Mouse (Mus musculus) testis, postnatal 10 days (tissue): ENCODE data around the gene Trabd.
A peak's percentile ranks its signal among the peaks of the same experiment; 100 is the strongest.

ENCODE experiments used
- DNase-seq: peaks from one replicate; pipeline ENCODE4 v3.0.0; 2021; ENCODE audit warnings: low spot score

Trabd gene

DNA sequence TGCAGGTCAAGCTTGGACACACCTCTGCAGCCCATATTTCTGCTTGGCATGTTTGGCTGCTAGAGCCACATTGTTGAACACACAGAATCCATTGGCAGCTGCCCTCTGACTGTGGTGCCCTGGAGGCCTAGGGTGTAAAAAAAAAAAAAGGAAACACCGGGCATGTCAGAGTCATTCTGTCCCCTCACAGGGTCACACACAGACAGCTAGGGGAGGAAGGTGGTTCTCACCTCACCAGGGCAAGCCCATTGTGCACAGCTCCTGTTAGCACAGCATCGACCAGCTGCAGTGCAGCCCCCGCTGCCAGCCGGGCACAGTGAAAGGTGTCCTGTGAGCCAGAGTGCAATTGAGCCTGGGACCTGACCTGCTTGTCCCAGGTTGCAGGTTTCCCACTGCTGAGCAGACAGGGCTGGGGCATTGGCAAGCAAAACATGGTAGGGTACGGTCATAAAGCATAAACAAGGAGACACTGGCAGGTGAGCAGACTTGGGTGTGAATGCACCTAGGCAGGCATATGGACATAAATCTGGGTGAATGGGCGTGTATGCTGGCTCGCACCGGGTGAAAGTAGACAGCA, 52.5 kb downstream of the Trabd start:
- no peak for DNase-seq

DNA sequence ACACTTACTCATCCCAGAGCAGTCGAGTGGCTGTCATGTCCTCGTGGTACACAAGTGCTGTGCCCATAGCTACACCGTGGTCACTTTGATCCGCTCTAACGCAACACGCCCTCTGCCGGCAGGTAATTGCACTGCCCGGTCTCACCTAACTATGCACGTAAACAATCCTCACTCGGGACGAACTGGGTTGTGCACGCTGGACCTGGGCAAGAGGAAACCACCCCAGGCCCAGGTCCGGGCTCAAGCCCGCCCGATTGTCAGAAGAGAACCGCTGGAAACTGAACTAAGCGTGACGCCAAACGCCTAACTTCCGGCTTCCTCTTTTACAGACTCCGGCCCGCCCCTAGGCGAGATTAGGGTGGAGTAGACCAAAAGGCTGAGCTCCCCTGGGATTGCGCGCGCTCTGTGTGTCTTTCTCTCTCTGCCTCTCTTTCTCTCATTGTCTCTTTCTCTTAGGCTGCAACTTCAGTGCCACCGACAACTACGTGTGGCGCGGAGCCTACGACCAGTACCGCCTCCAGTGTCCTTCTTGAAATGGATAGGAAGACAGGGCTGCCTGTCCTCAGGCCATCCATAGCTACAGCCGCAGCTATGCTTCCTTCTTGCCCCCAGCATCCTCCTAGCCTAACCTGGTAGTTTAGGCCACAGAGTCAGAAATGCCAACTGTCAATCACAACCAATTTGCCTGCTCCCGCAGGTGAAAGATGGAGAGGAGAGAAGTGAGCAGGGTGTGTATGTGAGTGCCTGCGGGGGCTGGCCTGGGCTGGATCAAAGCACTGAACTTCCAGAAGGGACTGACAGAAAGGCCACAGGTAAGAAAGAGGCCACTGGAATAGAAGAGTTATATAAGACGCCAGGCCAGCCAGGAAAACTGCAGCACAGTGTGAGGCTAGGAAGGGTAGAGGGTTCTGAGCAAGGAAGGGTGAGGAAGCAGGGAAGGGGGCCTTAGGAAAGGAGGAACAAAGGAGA, 53.7 kb downstream of the Trabd start, which contains the start of gene Hdac10:
Hdac10 (minus strand) TSS at position 319 of the 969 bp plus-strand sequence.
- DNase-seq, result peak; percentile 90

DNA sequence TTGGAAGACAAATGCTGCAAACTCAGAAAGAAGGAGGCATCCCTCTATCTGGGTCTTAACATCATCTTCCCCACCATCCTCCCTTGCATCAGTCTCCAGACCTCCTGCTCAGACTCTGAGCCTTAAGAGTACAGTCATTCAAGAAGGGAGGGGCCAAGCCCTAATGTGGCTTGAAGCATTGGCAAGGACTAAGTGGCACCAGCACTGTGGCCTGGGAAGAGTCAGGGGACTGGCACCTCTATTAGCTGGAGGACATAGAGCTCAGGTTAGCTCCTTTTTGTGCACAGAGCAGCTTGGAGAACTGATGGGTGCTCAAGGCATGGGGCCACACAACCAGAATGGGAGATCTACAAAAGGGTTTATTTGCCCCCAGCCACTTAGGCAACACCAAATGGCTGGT, 55.3 kb downstream of the Trabd start:
- no peak for DNase-seq

DNA sequence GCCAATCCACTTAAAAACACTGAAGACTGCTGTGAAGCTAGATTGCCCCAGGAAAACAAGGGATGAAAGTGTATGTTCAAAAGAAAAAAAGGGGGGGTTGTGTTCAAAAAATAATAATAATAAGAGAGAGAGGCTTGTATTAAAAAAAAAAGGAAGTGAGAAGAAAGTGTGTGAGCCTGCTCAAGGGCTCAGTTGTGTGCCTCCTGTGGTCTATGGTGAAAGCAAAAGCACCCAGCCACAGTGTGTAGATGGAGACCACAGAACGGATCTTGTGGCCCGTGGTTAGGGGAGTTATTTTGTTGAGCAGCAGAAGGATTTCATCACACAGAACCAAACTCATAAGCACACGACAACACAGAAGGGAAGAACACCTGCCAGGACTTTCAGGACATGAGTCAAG, 56.4 kb downstream of the Trabd start:
- DNase-seq, result no peak
